Mouse (Mus musculus) 416B (cell line): ENCODE results near the gene Gm6614.
"Not testable (repeated sequence)": the region's sequence is repeated elsewhere in the genome, so short reads cannot be mapped to it uniquely, and the experiment has no call there.

Experiments used
- DNase-seq: peaks from one replicate; pipeline ENCODE4 v3.0.0; 2011; ENCODE audit warnings: low read depth

Gm6614 gene

GRCm38 (mm10) chr6:142011364-142011955 is at the start of gene Gm6614:
TSS of gene Gm6614 (minus strand) at chr6:142011414.
- no peak for DNase-seq

- DNase-seq = not testable (repeated sequence)
These were observed 47.1 kb upstream of the Gm6614 start for GRCm38 (mm10) chr6:142058281-142058680.

GRCm38 (mm10) chr6:142047689-142048088 is 36.5 kb upstream of the Gm6614 start:
- no peak for DNase-seq

GRCm38 (mm10) chr6:142045746-142046145 is 34.5 kb upstream of the Gm6614 start:
- DNase-seq = no peak

- no peak for DNase-seq
These were observed 30.7 kb upstream of the Gm6614 start for GRCm38 (mm10) chr6:142041896-142042295.

GRCm38 (mm10) chr6:142040306-142041175 is 29.3 kb upstream of the Gm6614 start:
- DNase-seq = peak; percentile 71

GRCm38 (mm10) chr6:142035771-142036170 is 24.6 kb upstream of the Gm6614 start:
- no peak for DNase-seq

GRCm38 (mm10) chr6:142021671-142022070 is 10.5 kb upstream of the Gm6614 start:
- DNase-seq = no peak

GRCm38 (mm10) chr6:141986772-141987171 is 24.4 kb downstream of the Gm6614 start:
- no peak for DNase-seq

- DNase-seq = no peak
These were observed 26.6 kb downstream of the Gm6614 start for GRCm38 (mm10) chr6:141984644-141985043.

- no peak for DNase-seq
These were observed 48.8 kb downstream of the Gm6614 start for GRCm38 (mm10) chr6:141962420-141962819.

- no peak for DNase-seq
These were observed 49.4 kb downstream of the Gm6614 start for GRCm38 (mm10) chr6:141961861-141962260.

- no peak for DNase-seq
These were observed 50.7 kb downstream of the Gm6614 start for GRCm38 (mm10) chr6:141960482-141960881.

GRCm38 (mm10) chr6:141946862-141947261 is 64.4 kb downstream of the Gm6614 start, which contains the start of gene Slco1a1:
TSS of gene Slco1a1 (minus strand) at chr6:141946962.
- no peak for DNase-seq

GRCm38 (mm10) chr6:141940451-141940850 is 70.8 kb downstream of the Gm6614 start:
- no peak for DNase-seq
